Mouse (Mus musculus): ENCODE results near the gene Axin1. TPM values are rescaled to one million over a fixed set of nuclear protein-coding genes. Genes with fewer than 3 reads are reported as not detected.
"Not testable (repeated sequence)": the region's sequence is repeated elsewhere in the genome, so short reads cannot be mapped to it uniquely, and the experiment has no call there.

Gene Axin1
- 23.5 and 27.8 TPM in 2 replicates for polyA plus RNA-seq (2015; fragmentation: Nextera tagmentation; extraction: Ambion mirVana)

- H3K4me2 ChIP-seq, result peak within 1 kb of the TSS; percentile 72
- peak; percentile 96 for ATAC-seq (replicated peaks)
Measured at GRCm38 (mm10) chr17:26138239-26138836, at the start of gene Axin1. Gene Axin1, plus strand, starts transcription at chr17:26138688.

DNA sequence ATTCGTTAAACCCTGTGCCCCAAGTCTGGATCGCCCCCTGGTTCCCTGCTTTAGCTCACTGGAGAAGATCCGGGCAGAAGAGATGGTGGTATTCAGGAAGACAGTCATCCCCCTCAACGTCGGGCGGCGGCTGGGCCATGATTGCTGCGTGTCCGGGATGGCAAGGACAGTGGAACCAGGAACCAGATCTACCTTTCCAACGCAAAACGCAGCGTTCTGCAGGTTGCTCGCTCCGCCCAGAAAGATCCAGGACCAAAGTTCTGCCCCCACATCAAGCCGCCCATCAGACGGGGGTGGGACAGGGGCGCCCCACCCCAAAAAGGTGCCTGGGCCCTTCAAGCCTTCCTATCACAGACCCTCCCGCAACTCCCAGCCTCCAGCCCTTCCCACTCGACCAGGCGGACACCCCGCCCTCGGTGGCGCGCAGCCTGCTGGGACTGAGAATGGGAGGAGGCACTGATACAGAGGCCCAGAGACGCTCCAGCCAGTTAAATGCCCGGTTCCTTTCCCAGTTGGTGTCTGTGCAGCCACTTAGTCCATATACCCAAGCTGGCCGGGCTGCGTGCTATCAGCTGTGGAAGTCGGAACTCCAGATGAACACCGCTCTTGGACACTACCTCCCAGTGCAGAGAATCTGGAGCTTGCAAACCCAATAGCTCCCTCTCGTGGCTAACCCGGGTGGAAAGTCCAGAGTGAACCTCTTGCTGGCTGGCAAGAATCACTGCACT is 48.4 kb upstream of the Axin1 start, which contains the start of gene Decr2:
Decr2 (minus strand) TSS at position 433 of the 728 bp plus-strand sequence.
- Histone ChIP-seq H3K9me3 (no peaks in the 10 kb centered on the region), H3K27ac (peak within 1 kb of the TSS; percentile 86), H3K27me3 (replicated peaks) (no peaks in the 10 kb centered on the region), H3K4me1 (peaks cover 14% of the 10 kb centered on the region), H3K4me3 (peak within 1 kb of the TSS; percentile 62), H3K9ac (peak within 1 kb of the TSS; percentile 55), H3K4me2 (peak within 1 kb of the TSS; percentile 80), H3K36me3 (replicated peaks) (no peaks in the 10 kb centered on the region)
- 1% methylated on average over 32 of the region's 32 CpGs for WGBS
- ATAC-seq (replicated peaks), result peak; percentile 84

More at GRCm38 (mm10) chr17:26138239-26138836, at the start of gene Axin1:
- WGBS, result under 1% methylated on average over 42 of the region's 42 CpGs
- Histone ChIP-seq H3K9me3 (no peaks in the 10 kb centered on the region), H3K4me1 (peaks cover 52% of the 10 kb centered on the region), H3K27me3 (replicated peaks) (no peaks in the 10 kb centered on the region), H3K36me3 (replicated peaks) (peaks cover 6% of the 10 kb centered on the region; the same call in 1 of the 2 replicates), H3K4me3 (peak within 1 kb of the TSS; percentile 58), H3K27ac (peak within 1 kb of the TSS; percentile 88), H3K9ac (peak within 1 kb of the TSS; percentile 82)

DNA sequence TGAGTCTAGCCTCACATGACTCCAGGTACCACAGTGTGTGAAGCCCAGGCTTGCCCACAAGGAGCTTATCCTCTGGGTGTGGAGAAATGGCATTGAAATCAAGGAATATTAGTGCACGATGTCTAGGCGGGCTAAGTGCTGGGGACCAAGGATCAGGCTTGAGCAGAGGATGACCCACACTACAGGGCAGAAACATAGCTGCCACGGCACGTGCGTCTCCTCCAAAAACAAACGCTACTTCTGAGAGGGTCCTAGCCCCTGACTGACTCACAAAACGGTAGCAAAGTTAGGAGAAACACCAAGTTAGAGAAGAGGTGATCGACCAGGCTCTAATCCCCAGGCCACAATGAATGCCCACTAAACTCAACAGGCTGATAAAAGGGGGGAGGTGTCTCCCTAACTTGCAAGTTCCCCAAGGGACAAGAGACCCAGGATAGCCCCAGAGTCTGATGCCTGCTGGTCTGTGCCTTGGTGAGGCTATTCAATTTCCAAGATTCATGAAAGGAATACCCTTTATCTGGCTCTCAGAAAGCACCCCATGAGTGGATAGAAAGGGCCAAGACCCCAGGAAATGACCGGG is 43.9 kb upstream of the Axin1 start:
- 28% methylated on average over 9 of the region's 9 CpGs for WGBS
- ATAC-seq (replicated peaks), result no peak
- Histone ChIP-seq H3K27ac (no peak overlapping the region; the same call in 1 of the 2 replicates), H3K9me3 (no peaks in the 10 kb centered on the region), H3K9ac (peak overlapping the region; percentile 70), H3K27me3 (replicated peaks) (no peaks in the 10 kb centered on the region), H3K4me2 (peak overlapping the region; percentile 81), H3K36me3 (replicated peaks) (no peaks in the 10 kb centered on the region), H3K4me1 (peaks cover 11% of the 10 kb centered on the region), H3K4me3 (peak overlapping the region; percentile 55)

- Histone ChIP-seq H3K9ac (peak within 1 kb of the TSS; percentile 70), H3K27me3 (replicated peaks) (no peaks in the 10 kb centered on the region), H3K4me1 (0 out of 2 replicates have a peak, but pooled peaks cover 7% of the 10 kb centered on the region), H3K4me2 (peak within 1 kb of the TSS; percentile 81), H3K27ac (peak within 1 kb of the TSS; percentile 62), H3K9me3 (no peaks in the 10 kb centered on the region), H3K4me3 (peak within 1 kb of the TSS; percentile 55), H3K36me3 (replicated peaks) (no peaks in the 10 kb centered on the region)
- WGBS, result 4% methylated on average over 47 of the region's 47 CpGs
- peak; percentile 72 for ATAC-seq (replicated peaks)
Measured at GRCm38 (mm10) chr17:26095121-26095740, 43.3 kb upstream of the Axin1 start, which contains the start of gene Nme4. Gene Nme4, minus strand, starts transcription at chr17:26095602.

GRCm38 (mm10) chr17:26098461-26098860 is 40.0 kb upstream of the Axin1 start:
- Histone ChIP-seq H3K9me3 (no peaks in the 10 kb centered on the region), H3K9ac (no peak overlapping the region), H3K36me3 (replicated peaks) (no peaks in the 10 kb centered on the region), H3K27ac (no peak overlapping the region), H3K4me2 (no peak overlapping the region), H3K4me1 (0 out of 2 replicates have a peak, but pooled peaks cover 7% of the 10 kb centered on the region), H3K27me3 (replicated peaks) (no peaks in the 10 kb centered on the region), H3K4me3 (no peak overlapping the region)
- WGBS, result 92% methylated on average over 7 of the region's 7 CpGs
- no peak for ATAC-seq (replicated peaks)

DNA sequence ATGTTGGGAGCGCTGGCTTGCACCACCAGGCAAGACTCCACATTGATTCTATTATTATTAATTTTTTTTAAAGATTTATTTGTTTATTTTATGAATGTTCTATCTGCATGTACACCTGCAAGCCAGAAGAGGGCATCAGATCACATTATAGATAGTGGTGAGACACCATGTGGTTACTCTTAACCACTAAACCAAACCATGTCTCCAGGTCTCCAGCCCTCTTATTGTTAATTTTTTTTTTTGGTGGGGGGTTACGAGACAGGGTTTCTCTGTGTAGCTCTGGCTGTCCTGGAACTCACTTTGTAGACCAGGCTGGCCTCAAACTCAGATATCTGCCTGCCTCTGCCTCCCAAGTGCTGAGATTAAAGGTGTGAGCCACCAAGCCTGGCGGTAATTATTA is 39.2 kb upstream of the Axin1 start:
- H3K4me1 ChIP-seq; H3K9ac ChIP-seq; H3K27me3 ChIP-seq (replicated peaks); H3K9me3 ChIP-seq; H3K4me3 ChIP-seq; H3K27ac ChIP-seq; H3K4me2 ChIP-seq; ATAC-seq (replicated peaks); H3K36me3 ChIP-seq (replicated peaks): not testable (repeated sequence)
- 59% methylated on average over 3 of the region's 3 CpGs for WGBS

DNA sequence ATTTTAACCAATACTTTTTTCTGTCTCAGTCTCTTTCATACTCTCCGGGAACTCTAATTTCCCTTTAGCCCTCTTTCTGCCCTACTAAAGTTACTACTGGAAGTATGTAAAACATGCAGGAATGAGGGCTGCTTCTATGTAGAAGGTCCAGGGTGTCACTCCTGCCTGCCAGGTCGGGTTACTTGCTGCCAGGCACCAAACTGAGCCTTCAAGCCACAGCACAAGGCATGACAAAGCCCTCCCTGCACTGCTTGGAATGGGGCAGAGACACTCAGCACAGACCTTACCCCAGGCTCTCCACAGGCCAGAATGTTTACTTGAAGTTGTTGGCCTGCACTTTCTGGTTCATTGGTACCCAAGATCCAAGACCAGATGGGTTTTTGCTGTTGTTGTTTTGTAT is 38.3 kb upstream of the Axin1 start:
- H3K36me3 ChIP-seq (replicated peaks), result no peaks in the 10 kb centered on the region
- H3K9me3 ChIP-seq, result no peaks in the 10 kb centered on the region
- H3K4me2 ChIP-seq, result no peak overlapping the region
- H3K9ac ChIP-seq, result no peak overlapping the region
- no peak for ATAC-seq (replicated peaks)
- H3K27ac ChIP-seq, result no peak overlapping the region
- no peaks in the 10 kb centered on the region for H3K4me1 ChIP-seq
- WGBS, result 41% methylated on average over 2 of the region's 2 CpGs
- no peak overlapping the region for H3K4me3 ChIP-seq
- H3K27me3 ChIP-seq (replicated peaks), result no peaks in the 10 kb centered on the region

DNA sequence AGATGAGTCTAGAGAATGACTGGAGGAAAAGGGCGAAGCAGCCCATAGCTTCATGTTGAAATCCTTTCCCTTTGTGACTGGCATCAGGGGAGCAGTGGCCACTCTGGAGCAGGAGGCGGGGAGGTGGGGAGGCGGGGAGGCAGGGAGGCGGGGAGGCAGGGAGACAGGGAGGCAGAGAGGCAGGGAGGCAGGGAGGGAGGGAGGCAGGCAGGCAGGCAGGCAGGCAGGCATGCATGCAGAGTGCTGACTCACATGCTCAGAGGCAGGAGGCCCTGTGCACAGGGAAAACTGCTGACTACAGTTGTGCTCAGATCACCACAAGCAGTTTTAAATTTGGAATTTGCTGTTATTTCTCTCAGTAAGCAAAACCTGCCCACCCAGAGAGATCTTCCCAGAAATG is 37.0 kb upstream of the Axin1 start:
- Histone ChIP-seq H3K36me3 (replicated peaks) (no peaks in the 10 kb centered on the region), H3K4me1 (no peaks in the 10 kb centered on the region), H3K9ac (no peak overlapping the region), H3K27me3 (replicated peaks) (no peaks in the 10 kb centered on the region), H3K9me3 (no peaks in the 10 kb centered on the region), H3K4me3 (no peak overlapping the region), H3K27ac (no peak overlapping the region), H3K4me2 (no peak overlapping the region)
- 35% methylated on average over 3 of the region's 4 CpGs for WGBS
- no peak for ATAC-seq (replicated peaks)

- no peaks in the 10 kb centered on the region; the same call in 1 of the 2 replicates for H3K27me3 ChIP-seq (replicated peaks)
Measured at GRCm38 (mm10) chr17:26105619-26106018, 32.9 kb upstream of the Axin1 start.

DNA sequence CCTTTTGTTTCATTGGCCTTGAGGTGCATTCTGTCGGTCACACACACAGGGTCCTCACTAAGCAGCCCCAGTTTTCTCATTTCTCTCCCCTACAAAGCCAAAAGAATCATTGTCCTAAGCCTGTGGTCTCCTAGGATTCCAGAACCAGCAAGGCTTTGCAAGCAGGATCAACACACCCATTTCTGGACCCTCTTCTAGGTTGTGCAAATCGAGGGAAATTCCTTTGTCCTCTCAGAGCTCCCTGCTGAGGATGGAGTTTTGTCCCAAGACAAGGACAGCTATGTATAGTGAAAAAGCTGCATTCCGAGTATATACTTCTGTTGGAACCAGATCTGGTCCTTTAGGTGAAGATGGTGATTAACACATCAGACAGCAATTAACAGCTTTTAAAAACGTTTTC is 28.3 kb upstream of the Axin1 start:
- no peaks in the 10 kb centered on the region for H3K9me3 ChIP-seq
- H3K27me3 ChIP-seq (replicated peaks), result peaks cover 14% of the 10 kb centered on the region
- H3K4me3 ChIP-seq, result no peak overlapping the region
- WGBS, result 21% methylated on average over 4 of the region's 4 CpGs
- ATAC-seq (replicated peaks), result no peak
- H3K36me3 ChIP-seq (replicated peaks), result no peaks in the 10 kb centered on the region
- H3K9ac ChIP-seq, result no peak overlapping the region
- H3K4me2 ChIP-seq, result no peak overlapping the region
- no peak overlapping the region for H3K27ac ChIP-seq
- H3K4me1 ChIP-seq, result peaks cover 6% of the 10 kb centered on the region

More at GRCm38 (mm10) chr17:26105619-26106018, 32.9 kb upstream of the Axin1 start:
- Histone ChIP-seq H3K27ac (no peak overlapping the region), H3K4me2 (no peak overlapping the region), H3K9me3 (no peaks in the 10 kb centered on the region), H3K36me3 (replicated peaks) (no peaks in the 10 kb centered on the region), H3K4me3 (no peak overlapping the region), H3K9ac (no peak overlapping the region), H3K4me1 (no peaks in the 10 kb centered on the region)
- ATAC-seq (replicated peaks), result no peak
- 65% methylated on average over 3 of the region's 4 CpGs for WGBS

DNA sequence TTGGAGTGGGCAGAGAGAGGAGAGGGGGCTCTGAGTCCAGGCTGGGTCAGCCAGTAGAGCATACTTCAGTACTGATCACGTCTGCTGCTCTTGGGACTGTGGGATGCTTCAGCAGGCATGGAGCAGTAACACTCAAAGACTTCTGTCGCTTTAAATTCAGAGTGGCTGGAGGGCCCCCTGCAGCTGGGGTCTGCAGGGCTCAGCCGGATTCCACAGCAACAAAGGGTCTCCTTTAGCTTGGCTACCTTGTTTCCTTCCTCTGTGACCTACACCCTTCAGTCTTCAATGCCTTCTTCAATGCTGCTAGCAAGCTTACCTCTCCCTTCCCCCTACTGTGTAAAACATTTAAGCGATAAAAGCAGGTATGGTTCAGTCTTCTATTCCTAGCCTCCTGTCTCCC is 27.5 kb upstream of the Axin1 start:
- H3K9ac ChIP-seq, result no peak overlapping the region
- peaks cover 23% of the 10 kb centered on the region for H3K27me3 ChIP-seq (replicated peaks)
- 2% methylated on average over 4 of the region's 4 CpGs for WGBS
- no peak overlapping the region for H3K27ac ChIP-seq
- no peaks in the 10 kb centered on the region for H3K36me3 ChIP-seq (replicated peaks)
- no peak overlapping the region for H3K4me2 ChIP-seq
- H3K4me3 ChIP-seq, result no peak overlapping the region
- peaks cover 6% of the 10 kb centered on the region for H3K4me1 ChIP-seq
- no peaks in the 10 kb centered on the region for H3K9me3 ChIP-seq
- ATAC-seq (replicated peaks), result no peak

- ATAC-seq (replicated peaks), result no peak
- H3K27ac ChIP-seq, result no peak overlapping the region
- H3K4me3 ChIP-seq, result no peak overlapping the region
- no peaks in the 10 kb centered on the region for H3K36me3 ChIP-seq (replicated peaks)
- 24% methylated on average over 4 of the region's 4 CpGs for WGBS
- H3K9me3 ChIP-seq, result no peaks in the 10 kb centered on the region
- peaks cover 6% of the 10 kb centered on the region for H3K4me1 ChIP-seq
- H3K27me3 ChIP-seq (replicated peaks), result peaks cover 24% of the 10 kb centered on the region
- no peak overlapping the region for H3K9ac ChIP-seq
- H3K4me2 ChIP-seq, result no peak overlapping the region
Measured at GRCm38 (mm10) chr17:26111722-26112121, 26.8 kb upstream of the Axin1 start.
